Mouse (Mus musculus) testis, postnatal 14 days (tissue): Measurements from ENCODE around the gene Rnf19b.

Experiments used
- DNase-seq: peaks from one replicate; pipeline ENCODE4 v3.0.0; 2021; ENCODE audit warnings: low spot score

The Rnf19b gene

GRCm38 (mm10) chr4:129079126-129079525 is 21.1 kb downstream of the Rnf19b start:
- no peak for DNase-seq

- no peak for DNase-seq
Measured at GRCm38 (mm10) chr4:129081041-129081440, 23.0 kb downstream of the Rnf19b start.

GRCm38 (mm10) chr4:129081512-129081911 is 23.4 kb downstream of the Rnf19b start:
- no peak for DNase-seq

- DNase-seq, result no peak
Measured at GRCm38 (mm10) chr4:129081939-129082338, 23.9 kb downstream of the Rnf19b start.

GRCm38 (mm10) chr4:129082379-129083115 is 24.5 kb downstream of the Rnf19b start:
- DNase-seq, result no peak

GRCm38 (mm10) chr4:129084896-129085295 is 26.8 kb downstream of the Rnf19b start:
- DNase-seq, result no peak

GRCm38 (mm10) chr4:129086078-129086477 is 28.0 kb downstream of the Rnf19b start:
- DNase-seq, result no peak

- DNase-seq, result no peak
Measured at GRCm38 (mm10) chr4:129087850-129088249, 29.8 kb downstream of the Rnf19b start.

- DNase-seq, result no peak
Measured at GRCm38 (mm10) chr4:129095276-129095675, 37.2 kb downstream of the Rnf19b start.

- DNase-seq, result no peak
Measured at GRCm38 (mm10) chr4:129097006-129097405, 38.9 kb downstream of the Rnf19b start.

- no peak for DNase-seq
Measured at GRCm38 (mm10) chr4:129102133-129102829, 44.2 kb downstream of the Rnf19b start.

- DNase-seq, result no peak
Measured at GRCm38 (mm10) chr4:129105356-129105755, 47.3 kb downstream of the Rnf19b start, which contains the start of gene Tmem54. Gene Tmem54 (plus strand): TSS chr4:129105548.

- no peak for DNase-seq
Measured at GRCm38 (mm10) chr4:129106073-129106472, 48.0 kb downstream of the Rnf19b start.

GRCm38 (mm10) chr4:129107348-129107899 is 49.4 kb downstream of the Rnf19b start:
- DNase-seq, result no peak

- DNase-seq, result no peak
Measured at GRCm38 (mm10) chr4:129108624-129109023, 50.6 kb downstream of the Rnf19b start.

GRCm38 (mm10) chr4:129110804-129111203 is 52.7 kb downstream of the Rnf19b start:
- no peak for DNase-seq

GRCm38 (mm10) chr4:129111350-129111749 is 53.3 kb downstream of the Rnf19b start:
- no peak for DNase-seq

- no peak for DNase-seq
Measured at GRCm38 (mm10) chr4:129112231-129112630, 54.2 kb downstream of the Rnf19b start.

GRCm38 (mm10) chr4:129113083-129113988 is 55.3 kb downstream of the Rnf19b start:
- peak; percentile 91 for DNase-seq

- DNase-seq, result no peak
Measured at GRCm38 (mm10) chr4:129116703-129117102, 58.6 kb downstream of the Rnf19b start.

- no peak for DNase-seq
Measured at GRCm38 (mm10) chr4:129117720-129118510, 59.8 kb downstream of the Rnf19b start.
